Mouse (Mus musculus) adrenal gland, adult 2 months (tissue): ENCODE measurements at regions not wholly inside any gene's neighbourhood (a gene's known extent, or its start where the extent isn't known, plus 50 kb on each side); places are given as distances from the start of the nearest gene placed in this dataset.
A peak's percentile ranks its signal among the peaks of the same experiment; 100 is the strongest.

ENCODE experiments used
- DNase-seq: peaks from one replicate; pipeline ENCODE4 v3.0.0; 2021

- no peak for DNase-seq
Observed at GRCm38 (mm10) chr13:80946034-80946433, 62.9 kb downstream of the Arrdc3 start.

- no peak for DNase-seq
Observed at GRCm38 (mm10) chr13:80947705-80948104, 64.5 kb downstream of the Arrdc3 start.

GRCm38 (mm10) chr13:80949133-80949697 lies 66.0 kb downstream of the Arrdc3 start:
- DNase-seq, result peak; percentile 72

GRCm38 (mm10) chr13:80950239-80950638 lies 67.1 kb downstream of the Arrdc3 start:
- no peak for DNase-seq

GRCm38 (mm10) chr13:80950803-80951202 lies 67.6 kb downstream of the Arrdc3 start:
- no peak for DNase-seq

GRCm38 (mm10) chr13:80951327-80951726 lies 68.1 kb downstream of the Arrdc3 start:
- peak; percentile 81 for DNase-seq

GRCm38 (mm10) chr13:80952851-80953250 lies 69.7 kb downstream of the Arrdc3 start:
- no peak for DNase-seq

- DNase-seq, result peak; percentile 38
Observed at GRCm38 (mm10) chr13:80954059-80954645, 71.0 kb downstream of the Arrdc3 start.

GRCm38 (mm10) chr13:80956966-80957365 lies 73.8 kb downstream of the Arrdc3 start:
- DNase-seq, result no peak

GRCm38 (mm10) chr13:80957419-80958139 lies 74.4 kb downstream of the Arrdc3 start:
- DNase-seq, result no peak

- no peak for DNase-seq
Observed at GRCm38 (mm10) chr13:80959763-80960162, 76.6 kb downstream of the Arrdc3 start.

- DNase-seq, result no peak
Observed at GRCm38 (mm10) chr13:80961985-80962617, 78.9 kb downstream of the Arrdc3 start.

- peak; percentile 94 for DNase-seq
Observed at GRCm38 (mm10) chr13:80962789-80963590, 79.8 kb downstream of the Arrdc3 start.

- no peak for DNase-seq
Observed at GRCm38 (mm10) chr13:80963591-80963940, 80.4 kb downstream of the Arrdc3 start.

- DNase-seq, result peak; percentile 67
Observed at GRCm38 (mm10) chr13:80971664-80972063, 88.5 kb downstream of the Arrdc3 start.

- no peak for DNase-seq
Observed at GRCm38 (mm10) chr13:80974424-80974823, 91.2 kb downstream of the Arrdc3 start.

GRCm38 (mm10) chr13:80977266-80977665 lies 94.1 kb downstream of the Arrdc3 start:
- no peak for DNase-seq

GRCm38 (mm10) chr13:80981201-80981600 lies 98.0 kb downstream of the Arrdc3 start:
- DNase-seq, result no peak

- DNase-seq, result no peak
Observed at GRCm38 (mm10) chr13:80986657-80987056, 103.5 kb downstream of the Arrdc3 start.

GRCm38 (mm10) chr13:80989756-80990155 lies 106.6 kb downstream of the Arrdc3 start:
- no peak for DNase-seq

GRCm38 (mm10) chr13:80992342-80992741 lies 109.2 kb downstream of the Arrdc3 start:
- DNase-seq, result no peak
